Mouse (Mus musculus) erythroblast, embryonic 14.5 days (primary cell): Measurements from ENCODE around the gene Hist1h4h. TPM values are rescaled to one million over a fixed set of nuclear protein-coding genes. Genes with fewer than 3 reads are reported as not detected.

Experiments used
- H3K27me3 ChIP-seq: 2 replicates; pipeline ENCODE4 v1.6.1; 2012; ENCODE audit warnings: inconsistent platforms; ENCODE audit not compliant: control insufficient read depth
- H3K36me3 ChIP-seq: 2 replicates; pipeline ENCODE4 v1.6.1; 2012; ENCODE audit warnings: mild to moderate bottlenecking, inconsistent platforms; ENCODE audit not compliant: control insufficient read depth
- H3K4me1 ChIP-seq: 2 replicates; pipeline ENCODE4 v1.6.1; 2012; ENCODE audit warnings: inconsistent platforms; ENCODE audit not compliant: control insufficient read depth
- H3K4me3 ChIP-seq: replicated peaks from 2 replicates; pipeline ENCODE3; 2012; ENCODE audit warnings: moderate library complexity, mild to moderate bottlenecking, inconsistent platforms
- H3K9me3 ChIP-seq: 2 replicates; pipeline ENCODE4 v1.6.1; 2012; ENCODE audit warnings: low read length, inconsistent platforms, mixed read lengths; ENCODE audit not compliant: control insufficient read depth
- GATA1 ChIP-seq: IDR thresholded peaks from 2 replicates; pipeline ENCODE4 v1.6.1; 2012; ENCODE audit warnings: low read length, inconsistent platforms, mixed read lengths
- TAL1 ChIP-seq: IDR thresholded peaks from 3 replicates; pipeline ENCODE4 v1.6.1; 2012; ENCODE audit warnings: low read length, inconsistent platforms, mixed read lengths
- polyA plus RNA-seq: library from polyadenylated mRNA; stranded (reverse); fragments of >175 nt; gene quantifications from 2 replicates; pipeline ENCODE4 v1.2.3, GENCODE M21; 2012

The Hist1h4h gene
- polyA plus RNA-seq, 1 experiment, result 19.7 TPM

GRCm38 (mm10) chr13:23497656-23498321 is 33.1 kb upstream of the Hist1h4h start:
- H3K4me3 ChIP-seq, result peak overlapping the region; percentile 66
- TF ChIP-seq GATA1 (no peak), TAL1 (no peak)
- no peaks in the 10 kb centered on the region for H3K9me3 ChIP-seq
- peaks cover 3% of the 10 kb centered on the region for H3K27me3 ChIP-seq
- H3K36me3 ChIP-seq, result no peaks in the 10 kb centered on the region
- peaks cover 52% of the 10 kb centered on the region for H3K4me1 ChIP-seq

GRCm38 (mm10) chr13:23498653-23499052 is 32.2 kb upstream of the Hist1h4h start:
- Histone ChIP-seq H3K27me3 (peaks cover 3% of the 10 kb centered on the region), H3K4me3 (peak overlapping the region; percentile 66), H3K4me1 (peaks cover 53% of the 10 kb centered on the region), H3K9me3 (no peaks in the 10 kb centered on the region), H3K36me3 (no peaks in the 10 kb centered on the region)
- TF ChIP-seq GATA1, result no peak
- TF ChIP-seq TAL1, result no peak

DNA sequence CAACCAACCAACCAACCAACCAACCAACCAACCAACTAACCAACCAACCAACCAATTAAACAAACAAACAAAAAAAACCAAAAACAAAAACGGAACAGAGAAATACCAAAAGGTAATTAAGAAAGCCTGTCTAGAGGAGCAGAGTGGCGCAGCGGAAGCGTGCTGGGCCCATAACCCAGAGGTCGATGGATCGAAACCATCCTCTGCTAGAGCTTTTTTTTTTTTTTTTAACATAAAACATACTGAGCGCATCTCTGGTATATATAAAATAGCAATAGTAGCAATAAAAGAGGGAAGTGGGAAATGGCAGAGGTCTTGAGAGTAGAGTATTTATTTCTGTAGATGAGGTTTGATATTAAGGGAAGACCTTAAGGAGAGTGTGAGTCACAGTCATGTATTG is 30.9 kb upstream of the Hist1h4h start:
- Histone ChIP-seq H3K36me3 (no peaks in the 10 kb centered on the region), H3K9me3 (no peaks in the 10 kb centered on the region), H3K4me1 (peaks cover 65% of the 10 kb centered on the region), H3K4me3 (peak overlapping the region; percentile 66), H3K27me3 (peaks cover 3% of the 10 kb centered on the region)
- TF ChIP-seq GATA1 (no peak), TAL1 (no peak)

DNA sequence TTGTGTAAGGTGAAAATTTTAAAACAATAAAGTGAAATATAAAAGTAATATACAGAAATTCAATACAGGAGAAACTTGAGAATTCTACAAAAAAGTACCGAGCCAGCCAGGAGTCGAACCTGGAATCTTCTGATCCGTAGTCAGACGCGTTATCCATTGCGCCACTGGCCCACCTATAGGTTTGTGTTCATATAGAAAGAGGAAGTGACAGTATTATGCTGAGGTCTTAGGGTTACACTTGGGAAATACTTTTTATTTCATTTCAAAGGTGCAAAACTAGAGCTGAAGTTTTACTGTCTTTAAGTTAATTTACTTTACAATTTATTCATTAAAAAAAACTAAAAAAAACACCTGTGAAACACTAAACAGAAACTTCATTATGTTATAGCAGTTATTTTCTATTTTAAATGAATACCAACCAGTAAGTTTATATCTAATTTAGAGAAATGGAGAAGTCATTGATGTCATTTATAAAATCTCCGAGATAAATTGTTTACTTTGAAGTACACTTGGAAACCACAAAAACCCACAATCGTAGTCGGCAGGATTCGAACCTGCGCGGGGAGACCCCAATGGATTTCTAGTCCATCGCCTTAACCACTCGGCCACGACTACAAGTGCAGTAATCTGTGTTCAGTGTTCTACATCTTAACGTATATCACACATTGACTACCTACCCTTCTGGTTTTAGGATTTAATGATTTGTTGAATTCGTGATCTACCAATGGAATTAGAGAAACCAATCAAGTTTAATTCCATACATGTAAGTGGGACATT is 30.2 kb upstream of the Hist1h4h start:
- H3K36me3 ChIP-seq, result no peaks in the 10 kb centered on the region
- peaks cover 1% of the 10 kb centered on the region for H3K27me3 ChIP-seq
- peaks cover 71% of the 10 kb centered on the region for H3K4me1 ChIP-seq
- peak overlapping the region; percentile 66 for H3K4me3 ChIP-seq
- no peak for TF ChIP-seq GATA1
- no peak for TF ChIP-seq TAL1
- H3K9me3 ChIP-seq, result no peaks in the 10 kb centered on the region

DNA sequence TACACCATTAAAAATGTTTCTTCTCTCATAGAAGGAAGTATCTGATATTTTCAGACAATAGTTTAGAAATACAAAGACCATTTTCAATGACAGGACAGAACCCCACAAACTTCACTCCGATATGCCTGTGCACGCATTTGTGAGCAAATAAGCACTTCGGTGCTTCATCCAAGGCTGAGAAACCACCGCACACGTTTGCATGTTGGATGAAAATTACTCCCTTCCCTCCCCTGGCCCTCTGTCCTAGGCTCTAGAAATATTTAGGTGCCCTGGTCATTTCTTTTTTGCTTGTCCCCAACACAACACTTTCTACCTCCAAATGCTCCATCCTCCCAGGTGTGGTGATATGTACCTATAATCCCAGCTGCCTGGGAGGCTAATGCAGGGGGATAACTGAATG is 29.3 kb upstream of the Hist1h4h start:
- TF ChIP-seq TAL1, result no peak
- TF ChIP-seq GATA1, result no peak
- no peaks in the 10 kb centered on the region for H3K9me3 ChIP-seq
- H3K36me3 ChIP-seq, result no peaks in the 10 kb centered on the region
- H3K4me3 ChIP-seq, result peak overlapping the region; percentile 66
- no peaks in the 10 kb centered on the region for H3K27me3 ChIP-seq
- peaks cover 80% of the 10 kb centered on the region for H3K4me1 ChIP-seq

DNA sequence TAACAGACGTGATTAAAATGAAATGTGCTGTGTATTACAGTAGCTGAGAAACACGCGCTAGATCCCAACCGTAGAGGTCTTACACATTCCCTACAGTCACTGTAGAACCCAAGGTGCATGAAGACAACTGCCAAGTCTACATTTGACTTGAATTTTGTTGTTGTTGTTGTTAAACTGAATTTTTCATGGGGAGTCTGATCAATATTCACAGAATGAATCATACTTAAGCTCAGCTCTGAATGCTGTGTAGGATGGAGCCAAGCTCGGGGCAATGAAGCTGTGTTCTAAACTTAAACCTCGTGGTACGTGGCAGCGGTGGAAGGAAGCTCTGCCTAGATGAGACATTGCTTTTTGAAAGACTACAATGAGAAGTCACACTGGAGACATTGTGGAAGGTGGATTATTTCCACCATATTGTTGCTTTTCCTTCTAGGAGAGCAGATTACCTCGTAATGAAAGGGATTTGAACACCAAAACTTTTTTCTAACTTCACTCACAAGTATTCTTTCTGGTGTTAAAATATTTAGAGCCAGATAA is 28.8 kb upstream of the Hist1h4h start:
- peaks cover 85% of the 10 kb centered on the region for H3K4me1 ChIP-seq
- no peaks in the 10 kb centered on the region for H3K27me3 ChIP-seq
- H3K36me3 ChIP-seq, result no peaks in the 10 kb centered on the region
- H3K4me3 ChIP-seq, result peak overlapping the region; percentile 66
- no peaks in the 10 kb centered on the region for H3K9me3 ChIP-seq
- no peak for TF ChIP-seq TAL1
- no peak for TF ChIP-seq GATA1

- peaks cover 83% of the 10 kb centered on the region for H3K4me1 ChIP-seq
- no peaks in the 10 kb centered on the region for H3K27me3 ChIP-seq
- no peaks in the 10 kb centered on the region for H3K9me3 ChIP-seq
- H3K36me3 ChIP-seq, result no peaks in the 10 kb centered on the region
- TF ChIP-seq GATA1, result no peak
- TF ChIP-seq TAL1, result no peak
- H3K4me3 ChIP-seq, result no peak overlapping the region
Measured at GRCm38 (mm10) chr13:23502916-23503315, 27.9 kb upstream of the Hist1h4h start.

DNA sequence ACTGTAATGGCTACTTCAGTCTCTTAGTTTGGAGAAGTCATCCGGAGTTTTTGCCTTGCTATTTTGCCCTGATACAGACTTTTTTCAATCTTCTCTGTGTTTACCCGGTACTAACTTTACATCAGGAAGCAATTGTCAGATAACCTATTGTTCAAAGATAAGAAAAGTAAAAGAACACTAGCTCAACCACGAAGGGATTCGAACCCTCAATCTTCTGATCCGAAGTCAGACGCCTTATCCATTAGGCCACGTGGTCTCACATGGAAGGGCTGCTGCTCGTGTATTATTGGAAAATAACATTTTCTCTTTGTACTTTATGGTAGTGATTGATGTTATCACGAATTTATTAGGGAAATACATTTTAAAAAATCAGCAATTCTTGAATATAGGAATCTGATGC is 27.1 kb upstream of the Hist1h4h start:
- TF ChIP-seq GATA1 (no peak), TAL1 (no peak)
- Histone ChIP-seq H3K36me3 (no peaks in the 10 kb centered on the region), H3K4me1 (peaks cover 74% of the 10 kb centered on the region), H3K9me3 (no peaks in the 10 kb centered on the region), H3K27me3 (no peaks in the 10 kb centered on the region), H3K4me3 (peak overlapping the region; percentile 29)

- Histone ChIP-seq H3K4me1 (peaks cover 60% of the 10 kb centered on the region), H3K36me3 (no peaks in the 10 kb centered on the region), H3K9me3 (no peaks in the 10 kb centered on the region), H3K27me3 (no peaks in the 10 kb centered on the region), H3K4me3 (peak overlapping the region; percentile 66)
- TF ChIP-seq TAL1, result no peak
- no peak for TF ChIP-seq GATA1
Measured at GRCm38 (mm10) chr13:23505662-23506345, 25.0 kb upstream of the Hist1h4h start.
